Comparison of ENCODE assay signal across 22 mouse cellular contexts in genomic region chr6:72276141-72276540, GRCm38 (mm10). TPM values are rescaled to one million over a fixed set of nuclear protein-coding genes. Genes with fewer than 3 reads are reported as not detected.
DNase-seq lines count a peak whose midpoint lies in the region; ATAC-seq and TF ChIP-seq lines count a peak whose summit lies in the region.
"Had no signal": no experiment of that assay in that cellular context is flagged by ENCODE, and none has a peak within 500 bp of the region (broad histone marks: within the 10 kb centered on the region; RNA-seq: fewer than 3 reads in every experiment).

No protein-coding gene starts in this region.

- no peak overlapping the region for H3K4me3 ChIP-seq in intestine, postnatal 0 days (ENCODE audit: low read depth, low read length)
- H3K4me3 ChIP-seq in intestine, embryonic 16.5 days (ENCODE audit: low read length) = no peak overlapping the region
- no peak overlapping the region for H3K4me3 ChIP-seq in hindbrain, postnatal 0 days (ENCODE audit: low read length)
- H3K4me3 ChIP-seq: embryonic facial prominence, embryonic 15.5 days; neural tube, embryonic 13.5 days had no signal

- DNase-seq in ES-CJ7 (ENCODE audit: low read depth, low spot score) (peak; percentile 40), R1 (ENCODE audit: low read depth, low spot score) (peak; percentile 76)
- DNase-seq in lung, postnatal 10 days = peak; percentile 67
- DNase-seq in hindbrain, postnatal 0 days (ENCODE audit: low spot score) = no peak
- DNase-seq: cerebellum, adult 8-10 months; midbrain, embryonic 14.5 days; thymus, adult 18-20 months had no signal

- no peaks in the 10 kb centered on the region for H3K36me3 ChIP-seq in intestine, postnatal 0 days (ENCODE audit: control insufficient read depth, insufficient read depth)
- no peaks in the 10 kb centered on the region for H3K36me3 ChIP-seq in intestine, embryonic 16.5 days (ENCODE audit: control insufficient read depth, insufficient read depth, low read length)
- H3K36me3 ChIP-seq in hindbrain, postnatal 0 days (ENCODE audit: insufficient read depth, low read length) = no peaks in the 10 kb centered on the region
- H3K36me3 ChIP-seq: embryonic facial prominence, embryonic 15.5 days; neural tube, embryonic 13.5 days had no signal

- TF ChIP-seq CTCF in intestine, postnatal 0 days (IDR thresholded peaks at IDR 0.05; ENCODE audit: low read depth) = 0 out of 2 replicates have a peak, but pooled peaks have one; percentile 12
- TF ChIP-seq CTCF in hindbrain, postnatal 0 days (IDR thresholded peaks at IDR 0.05; ENCODE audit: low read depth) = no peak

- H3K4me1 ChIP-seq in intestine, postnatal 0 days (replicated peaks; ENCODE audit: control insufficient read depth, insufficient read depth, low read length) = no peaks in the 10 kb centered on the region
- no peaks in the 10 kb centered on the region for H3K4me1 ChIP-seq in intestine, embryonic 16.5 days (ENCODE audit: control insufficient read depth, insufficient read depth, low read length)
- no peaks in the 10 kb centered on the region for H3K4me1 ChIP-seq in hindbrain, postnatal 0 days (ENCODE audit: insufficient read depth, low read length)
- H3K4me1 ChIP-seq: embryonic facial prominence, embryonic 15.5 days; neural tube, embryonic 13.5 days had no signal

- H3K9ac ChIP-seq in intestine, postnatal 0 days (ENCODE audit: low read depth, low read length) = no peak overlapping the region
- no peak overlapping the region for H3K9ac ChIP-seq in intestine, embryonic 16.5 days (ENCODE audit: low read depth, low read length)
- no peak overlapping the region for H3K9ac ChIP-seq in hindbrain, postnatal 0 days (replicated peaks; ENCODE audit: low read length)
- H3K9ac ChIP-seq: embryonic facial prominence, embryonic 15.5 days; neural tube, embryonic 13.5 days had no signal

- no peak overlapping the region for H3K4me2 ChIP-seq in intestine, postnatal 0 days (replicated peaks; ENCODE audit: low read depth)
- H3K4me2 ChIP-seq in intestine, embryonic 16.5 days (ENCODE audit: low read depth, low read length) = no peak overlapping the region
- H3K4me2 ChIP-seq in hindbrain, postnatal 0 days (ENCODE audit: low read depth, low read length) = no peak overlapping the region
- H3K4me2 ChIP-seq: embryonic facial prominence, embryonic 15.5 days; neural tube, embryonic 13.5 days had no signal

- no peak overlapping the region for H3K27ac ChIP-seq in intestine, postnatal 0 days (ENCODE audit: low read depth, low read length)
- H3K27ac ChIP-seq in intestine, embryonic 16.5 days (ENCODE audit: low read length) = no peak overlapping the region
- no peak overlapping the region for H3K27ac ChIP-seq in hindbrain, postnatal 0 days
- H3K27ac ChIP-seq: embryonic facial prominence, embryonic 15.5 days; neural tube, embryonic 13.5 days had no signal

- H3K9me3 ChIP-seq in intestine, postnatal 0 days (ENCODE audit: control insufficient read depth) = no peaks in the 10 kb centered on the region
- 0 out of 2 replicates have a peak, but pooled peaks cover 3% of the 10 kb centered on the region for H3K9me3 ChIP-seq in intestine, embryonic 16.5 days (ENCODE audit: control insufficient read depth, low read length)
- H3K9me3 ChIP-seq in hindbrain, postnatal 0 days (ENCODE audit: low read length) = no peaks in the 10 kb centered on the region
- H3K9me3 ChIP-seq: embryonic facial prominence, embryonic 15.5 days; neural tube, embryonic 13.5 days had no signal

- no peaks in the 10 kb centered on the region for H3K27me3 ChIP-seq in intestine, postnatal 0 days (replicated peaks; ENCODE audit: control insufficient read depth, insufficient read depth, low read length)
- no peaks in the 10 kb centered on the region for H3K27me3 ChIP-seq in intestine, embryonic 16.5 days (replicated peaks; ENCODE audit: control insufficient read depth, insufficient read depth, low read length)
- no peaks in the 10 kb centered on the region for H3K27me3 ChIP-seq in hindbrain, postnatal 0 days (ENCODE audit: insufficient read depth, low read length)
- H3K27me3 ChIP-seq: embryonic facial prominence, embryonic 15.5 days; neural tube, embryonic 13.5 days; Patski had no signal

- 93% methylated on average over 6 of the region's 6 CpGs for WGBS in intestine, postnatal 0 days
- 93% methylated on average over 6 of the region's 6 CpGs for WGBS in intestine, embryonic 16.5 days
- 94% methylated on average over 6 of the region's 6 CpGs for WGBS in hindbrain, postnatal 0 days

- ATAC-seq in intestine, postnatal 0 days = no peak
- no peak for ATAC-seq in intestine, embryonic 16.5 days
- ATAC-seq in erythroblast, adult 5-6 weeks (replicated peaks; ENCODE audit: low FRiP score, poor library complexity, severe bottlenecking) = no peak
- ATAC-seq in hindbrain, postnatal 0 days = no peak
- ATAC-seq: forebrain, embryonic 14.5 days; hindbrain, embryonic 16.5 days; Patski had no signal

RNA-seq across cellular contexts. Expression of gene Sftpb, which starts 28.3 kb away (rescaled TPM):
- polyA plus RNA-seq in intestine, postnatal 0 days (2015; fragmentation: Nextera tagmentation; extraction: Ambion mirVana) = 0.09 and 0.35 TPM in 2 replicates
- polyA plus RNA-seq in intestine, embryonic 16.5 days (2015; fragmentation: Nextera tagmentation; extraction: Ambion mirVana) = 0.11 and 0.18 TPM in 2 replicates
- not detected in 2 replicates for total RNA-seq in erythroblast, adult 5-6 weeks (2015; ENCODE audit: low replicate concordance)
- 1.6 TPM in 1 of 2 replicates, not detected in the other for total RNA-seq in erythroblast, adult 5-6 weeks (2017; ENCODE audit: low replicate concordance)
- total RNA-seq in hindbrain, postnatal 0 days (2014; rRNA removed) = 1.4 TPM in 1 of 2 replicates, not detected in the other
- 0.18 and 0.29 TPM in 2 replicates for polyA plus RNA-seq in hindbrain, postnatal 0 days (2015; fragmentation: Nextera tagmentation; extraction: Ambion mirVana)
- total RNA-seq: adrenal gland, adult 18-20 months; gastrocnemius, adult 8-10 months; layer of hippocampus, adult 8-10 months; left cerebral cortex, postnatal 10 days had no signal
- polyA plus RNA-seq: embryonic facial prominence, embryonic 15.5 days; forebrain, embryonic 14.5 days; heart, embryonic 14.5 days; kidney, embryonic 14.5 days; liver, embryonic 16.5 days; midbrain, embryonic 14.5 days had no signal

RNA-seq across cellular contexts. Expression of gene Atoh8, which starts 40.8 kb away (rescaled TPM):
- polyA plus RNA-seq in intestine, postnatal 0 days (2015; fragmentation: Nextera tagmentation; extraction: Ambion mirVana) = 3.7 and 4.5 TPM in 2 replicates
- 9.3 and 9.6 TPM in 2 replicates for polyA plus RNA-seq in intestine, embryonic 16.5 days (2015; fragmentation: Nextera tagmentation; extraction: Ambion mirVana)
- total RNA-seq in erythroblast, adult 5-6 weeks (2015; ENCODE audit: low replicate concordance) = not detected in 2 replicates
- not detected in 2 replicates for total RNA-seq in erythroblast, adult 5-6 weeks (2017; ENCODE audit: low replicate concordance)
- total RNA-seq in hindbrain, postnatal 0 days (2014; rRNA removed) = 6.5 and 8.1 TPM in 2 replicates
- 3.8 and 5.2 TPM in 2 replicates for polyA plus RNA-seq in hindbrain, postnatal 0 days (2015; fragmentation: Nextera tagmentation; extraction: Ambion mirVana)
